Mouse (Mus musculus) small intestine, adult 2 months (tissue): ENCODE results near the gene Tubb5. TPM values are rescaled to one million over a fixed set of nuclear protein-coding genes. Genes with fewer than 3 reads are reported as not detected.
A peak's percentile ranks its signal among the peaks of the same experiment; 100 is the strongest.

Experiments used
- H3K27ac ChIP-seq: fragments of 200-500 bp; 2 replicates; pipeline ENCODE4 v1.5.1; 2012; ENCODE audit warnings: low read depth, low read length, control low read depth, inconsistent platforms; ENCODE audit not compliant: insufficient read depth
- H3K27me3 ChIP-seq: fragments of 200-500 bp; 2 replicates; pipeline ENCODE4 v1.6.1; 2012; ENCODE audit warnings: mild to moderate bottlenecking, moderate library complexity, low read length, inconsistent platforms; ENCODE audit not compliant: control insufficient read depth, insufficient read depth
- H3K36me3 ChIP-seq: fragments of 200-500 bp; 2 replicates; pipeline ENCODE4 v1.6.1; 2012; ENCODE audit warnings: mild to moderate bottlenecking, low read length, control low read depth, inconsistent platforms; ENCODE audit not compliant: control insufficient read depth, insufficient read depth
- H3K4me1 ChIP-seq: fragments of 200-500 bp; 2 replicates; pipeline ENCODE4 v1.6.1; 2012; ENCODE audit warnings: low read length, inconsistent platforms, mixed read lengths; ENCODE audit not compliant: control insufficient read depth, insufficient read depth, insufficient read length
- H3K4me3 ChIP-seq: fragments of 200-500 bp; 2 replicates; pipeline ENCODE4 v1.5.1; 2012; ENCODE audit warnings: low read depth, mild to moderate bottlenecking, control low read depth, inconsistent platforms, low read length, moderate library complexity
- CTCF ChIP-seq: fragments of 200-500 bp; IDR thresholded peaks from 2 replicates; pipeline ENCODE4 v1.5.1; 2012; ENCODE audit warnings: low read depth, mild to moderate bottlenecking, control low read depth, inconsistent platforms, low read length, moderate library complexity, mixed read lengths; ENCODE audit not compliant: insufficient replicate concordance, insufficient read length; ENCODE audit errors: extremely low read depth
- POLR2A ChIP-seq: fragments of 200-500 bp; IDR thresholded peaks from 2 replicates; pipeline ENCODE4 v1.6.1; 2012; ENCODE audit warnings: low read depth, mild to moderate bottlenecking, control low read depth, inconsistent platforms, low read length, moderate library complexity
- WGBS: fragments of 180-500 bp; shearing (Covaris S2); methylation state at CpG from one replicate; pipeline ENCODE4 v1.1.7; 2018; 5-methylcytosine and 5-hydroxymethylcytosine counted together
- polyA plus RNA-seq: library from polyadenylated mRNA; depleted of rRNA; stranded (reverse); fragments of >200 nt; gene quantifications from 2 replicates; pipeline ENCODE4 v1.2.3, GENCODE M21; 2012

Gene Tubb5
- polyA plus RNA-seq, 1 experiment, result 157 TPM

DNA sequence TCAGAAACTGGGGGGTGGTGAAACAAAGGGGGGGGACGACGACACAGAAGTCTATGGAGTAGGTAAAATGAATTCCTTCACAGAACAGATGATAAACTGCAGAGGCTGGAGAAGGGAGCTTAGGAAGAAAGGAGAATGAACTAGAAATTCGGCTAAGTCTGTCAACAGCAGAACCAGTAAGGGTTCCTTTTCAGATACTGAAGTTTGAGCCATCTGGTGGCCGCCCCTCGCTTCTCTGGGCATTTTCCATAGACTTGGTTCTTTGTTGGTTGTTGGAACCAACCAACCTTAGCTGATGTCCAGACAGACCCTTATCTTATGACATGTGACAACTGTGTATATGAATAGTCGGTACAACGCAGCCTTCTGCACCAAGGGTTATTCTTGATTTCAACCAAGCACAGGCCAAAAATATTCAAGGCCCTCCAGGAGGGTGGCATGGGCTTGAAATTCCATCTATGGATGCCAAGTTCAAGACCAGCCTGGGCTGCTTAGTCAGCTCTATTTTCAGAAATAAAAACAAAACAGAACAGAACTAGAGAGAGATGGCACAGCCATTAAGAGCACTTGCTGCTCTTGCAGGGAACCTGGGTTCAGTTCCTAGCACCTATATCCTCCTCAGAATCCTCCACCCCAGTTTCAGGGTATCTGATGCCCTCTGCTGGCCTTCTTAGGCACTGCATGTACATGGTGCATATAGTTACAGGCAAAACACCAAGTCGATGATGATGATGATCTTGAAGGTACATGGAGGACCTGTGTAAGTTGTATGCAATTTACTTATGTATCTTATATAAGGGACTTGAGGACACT lies 33.0 kb upstream of the Tubb5 start:
- peak overlapping the region; percentile 50 for H3K4me3 ChIP-seq
- 71% methylated on average over 8 of the region's 8 CpGs for WGBS

DNA sequence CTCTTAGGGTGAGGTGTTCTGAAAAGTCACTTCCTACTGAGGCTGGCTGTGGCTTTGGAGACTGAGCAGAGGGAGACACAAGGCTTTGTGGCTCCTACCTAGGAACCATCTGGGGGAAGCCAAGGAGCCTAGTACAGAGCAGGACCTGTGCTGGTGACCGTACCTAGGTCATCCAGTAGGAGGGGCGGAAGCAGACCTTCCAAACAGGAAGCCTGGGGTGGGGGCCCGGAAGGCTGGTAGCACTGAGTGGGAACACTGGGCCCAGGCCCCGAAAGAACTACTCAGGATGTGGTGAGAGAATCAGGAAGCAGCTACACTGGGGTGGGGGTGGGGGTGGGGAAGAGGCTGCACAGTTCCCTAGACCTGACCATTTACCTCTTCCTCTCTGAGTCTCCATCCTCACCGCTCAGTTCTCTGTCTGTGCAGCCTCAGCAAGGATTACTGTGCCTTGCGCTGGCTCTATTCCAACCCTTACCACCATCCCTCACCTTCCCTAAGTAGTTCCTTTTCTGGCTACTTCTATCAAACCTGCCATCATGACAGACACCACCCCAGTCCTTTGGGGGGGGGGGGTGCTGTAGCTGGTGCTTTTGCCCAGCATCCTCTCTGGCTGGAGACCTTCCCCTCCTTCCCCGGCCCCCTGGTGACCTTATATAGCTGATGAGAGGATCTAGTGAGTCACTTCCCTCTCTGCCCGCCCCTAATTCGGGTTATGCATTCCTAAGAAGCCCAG lies 32.2 kb upstream of the Tubb5 start:
- H3K4me3 ChIP-seq, result peak overlapping the region; percentile 50
- WGBS, result 59% methylated on average over 9 of the region's 9 CpGs
- H3K4me1 ChIP-seq, result peaks cover 16% of the 10 kb centered on the region
- peak overlapping the region; percentile 96 for H3K27ac ChIP-seq
- H3K27me3 ChIP-seq, result no peaks in the 10 kb centered on the region
- TF ChIP-seq POLR2A, result no peak
- no peaks in the 10 kb centered on the region for H3K36me3 ChIP-seq

More for the DNA sequence above, 33.0 kb upstream of the Tubb5 start:
- Histone ChIP-seq H3K27me3 (no peaks in the 10 kb centered on the region), H3K4me1 (peaks cover 13% of the 10 kb centered on the region), H3K27ac (peak overlapping the region; percentile 96), H3K36me3 (no peaks in the 10 kb centered on the region)
- TF ChIP-seq POLR2A, result no peak
- TF ChIP-seq CTCF, result peak; percentile 48; the same call in 1 of the 2 replicates

DNA sequence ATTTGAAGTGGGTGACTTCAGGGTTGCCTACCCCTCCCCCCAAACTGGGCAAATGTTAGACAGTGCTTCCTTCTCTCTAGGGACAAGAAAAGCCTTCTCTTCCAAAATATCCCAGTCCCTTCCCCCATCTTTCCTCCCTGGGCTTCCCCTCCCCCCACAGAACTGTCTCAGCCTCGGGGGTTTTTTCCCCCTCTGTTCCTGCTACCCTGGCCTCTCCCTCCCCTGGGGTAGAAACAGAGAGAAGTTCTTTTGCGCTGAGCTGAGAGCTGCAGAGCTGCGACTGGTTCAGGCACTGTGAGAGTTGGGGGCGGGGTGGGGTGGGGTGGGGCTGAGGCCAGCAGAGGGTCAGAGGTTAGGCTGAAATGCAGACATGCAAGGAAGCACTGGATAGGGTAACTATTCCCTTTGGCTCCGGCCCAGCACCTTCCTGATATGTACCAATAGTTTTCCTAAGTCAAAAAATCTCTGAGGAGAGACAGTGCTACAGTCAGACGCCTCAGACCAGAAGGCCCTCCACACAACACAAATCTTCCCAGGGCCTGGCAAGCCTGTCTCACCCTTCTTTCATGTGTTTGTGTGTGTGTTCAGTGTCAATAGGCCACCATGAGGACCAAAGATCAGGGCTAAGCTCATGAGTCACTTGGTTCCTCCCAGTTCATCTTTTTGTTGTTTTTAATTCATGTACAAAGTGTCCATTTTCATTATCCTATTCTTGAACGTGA lies 31.4 kb upstream of the Tubb5 start:
- H3K36me3 ChIP-seq, result no peaks in the 10 kb centered on the region
- peak overlapping the region; percentile 94 for H3K27ac ChIP-seq
- WGBS, result 7% methylated on average over 7 of the region's 7 CpGs
- no peaks in the 10 kb centered on the region for H3K27me3 ChIP-seq
- H3K4me3 ChIP-seq, result peak overlapping the region; percentile 74
- no peak; the same call in 1 of the 2 replicates for TF ChIP-seq POLR2A
- no peak for TF ChIP-seq CTCF
- H3K4me1 ChIP-seq, result peaks cover 16% of the 10 kb centered on the region

DNA sequence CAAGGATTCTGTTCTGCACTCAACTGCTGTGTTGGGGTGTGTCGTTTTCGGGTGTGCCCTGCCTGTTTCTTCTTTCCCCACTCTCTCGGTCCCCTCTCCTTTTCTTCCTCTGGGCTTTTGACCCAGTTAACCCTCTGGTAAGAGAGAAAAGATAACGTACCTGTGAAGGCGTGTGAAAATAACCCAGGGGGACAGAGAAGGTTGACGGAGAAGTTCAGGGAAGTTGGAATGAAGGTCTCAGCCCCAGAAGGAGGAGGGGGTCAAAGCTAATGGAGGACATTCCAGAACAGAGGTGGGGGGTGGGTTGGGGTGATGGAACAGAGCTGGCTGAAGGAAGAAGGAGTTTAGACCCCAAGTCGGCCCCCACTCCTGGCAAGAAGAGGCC lies 30.8 kb upstream of the Tubb5 start:
- Histone ChIP-seq H3K27me3 (no peaks in the 10 kb centered on the region), H3K4me1 (peaks cover 16% of the 10 kb centered on the region), H3K36me3 (no peaks in the 10 kb centered on the region), H3K27ac (peak overlapping the region; percentile 80), H3K4me3 (peak overlapping the region; percentile 74)
- TF ChIP-seq POLR2A (no peak), CTCF (no peak)
- 20% methylated on average over 7 of the region's 7 CpGs for WGBS

DNA sequence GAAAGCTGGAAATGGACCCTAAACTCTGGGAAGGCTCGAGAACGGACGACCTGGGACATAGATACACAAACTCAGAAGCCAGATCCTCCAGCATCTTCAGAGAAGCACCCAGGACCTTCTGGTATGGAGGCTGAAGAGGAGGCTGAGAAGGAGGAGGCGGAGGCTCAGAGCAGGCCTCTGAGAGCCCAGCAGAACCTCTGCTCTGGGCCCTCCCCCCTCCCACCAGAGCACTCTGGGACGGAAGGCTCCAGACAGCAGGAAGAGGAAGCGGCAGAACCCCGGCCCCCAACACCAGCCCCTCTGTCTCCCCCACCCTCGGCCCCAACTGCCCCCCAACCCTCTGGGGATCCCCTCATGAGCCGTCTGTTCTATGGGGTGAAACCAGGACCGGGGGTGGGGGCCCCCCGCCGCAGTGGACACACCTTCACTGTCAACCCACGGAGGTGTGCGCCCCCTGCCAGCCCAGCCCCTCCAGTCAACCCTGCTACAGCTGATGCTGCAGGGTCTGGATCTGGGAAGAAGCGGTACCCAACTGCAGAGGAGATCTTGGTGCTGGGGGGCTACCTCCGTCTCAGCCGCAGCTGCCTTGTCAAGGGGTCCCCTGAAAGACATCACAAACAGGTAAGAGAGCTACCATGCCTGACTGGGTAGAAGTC lies 30.2 kb upstream of the Tubb5 start:
- 55% methylated on average over 17 of the region's 17 CpGs for WGBS
- no peaks in the 10 kb centered on the region for H3K27me3 ChIP-seq
- H3K27ac ChIP-seq, result peak overlapping the region; percentile 90
- TF ChIP-seq POLR2A (peak; percentile 19; the same call in 1 of the 2 replicates), CTCF (no peak)
- peaks cover 16% of the 10 kb centered on the region for H3K4me1 ChIP-seq
- peak overlapping the region; percentile 74 for H3K4me3 ChIP-seq
- no peaks in the 10 kb centered on the region for H3K36me3 ChIP-seq

DNA sequence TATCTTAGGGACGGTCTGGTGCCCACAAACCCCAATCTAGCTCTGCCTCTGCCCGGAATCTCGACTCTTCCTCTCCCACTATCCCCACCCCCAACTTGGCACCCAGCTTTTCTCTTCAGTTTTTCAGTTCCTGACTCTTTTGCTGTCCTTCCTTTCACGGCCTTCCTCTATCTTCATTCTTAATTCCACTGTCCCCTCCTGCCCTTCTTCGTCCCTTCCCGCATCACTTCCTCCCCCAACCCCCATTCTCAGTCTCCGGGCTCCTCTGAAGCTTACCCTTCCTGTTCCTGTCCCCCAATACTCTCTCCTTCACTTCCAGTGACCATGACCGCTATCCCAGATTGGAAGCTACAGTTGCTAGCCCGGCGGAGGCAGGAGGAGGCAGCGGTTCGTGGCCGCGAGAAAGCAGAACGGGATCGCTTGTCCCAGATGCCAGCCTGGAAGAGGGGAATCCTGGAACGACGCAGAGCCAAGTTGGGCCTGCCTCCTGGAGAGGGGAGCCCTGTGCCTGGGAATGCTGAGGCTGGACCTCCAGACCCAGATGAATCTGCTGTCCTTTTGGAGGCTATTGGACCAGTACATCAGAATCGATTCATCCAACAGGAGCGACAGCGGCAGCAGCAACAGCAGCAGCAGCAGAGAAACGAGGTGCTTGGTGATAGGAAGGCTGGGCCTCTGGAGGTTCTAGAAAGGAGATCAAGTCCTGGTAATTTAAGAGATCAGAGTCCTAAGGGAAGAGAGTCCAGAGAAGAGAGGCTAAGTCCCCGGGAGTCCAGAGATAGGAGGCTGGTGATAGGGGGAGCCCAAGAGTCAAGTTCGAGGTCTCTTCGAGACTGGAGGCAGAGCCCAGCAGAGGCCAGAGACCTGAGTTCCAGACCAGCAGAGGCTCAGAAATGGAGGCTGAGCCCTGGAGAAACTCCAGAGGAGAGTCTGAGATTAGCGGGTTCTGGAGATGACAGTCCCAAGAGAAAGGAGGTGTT lies 29.1 kb upstream of the Tubb5 start:
- H3K4me1 ChIP-seq, result peaks cover 16% of the 10 kb centered on the region
- TF ChIP-seq POLR2A (no peak; the same call in 1 of the 2 replicates), CTCF (peak; percentile 45; the same call in 1 of the 2 replicates)
- 12% methylated on average over 26 of the region's 26 CpGs for WGBS
- H3K27me3 ChIP-seq, result no peaks in the 10 kb centered on the region
- H3K36me3 ChIP-seq, result no peaks in the 10 kb centered on the region
- H3K27ac ChIP-seq, result peak overlapping the region; percentile 90
- H3K4me3 ChIP-seq, result peak overlapping the region; percentile 74
